Comparison of ENCODE assay signal across 9 mouse cellular contexts in the genomic region with DNA sequence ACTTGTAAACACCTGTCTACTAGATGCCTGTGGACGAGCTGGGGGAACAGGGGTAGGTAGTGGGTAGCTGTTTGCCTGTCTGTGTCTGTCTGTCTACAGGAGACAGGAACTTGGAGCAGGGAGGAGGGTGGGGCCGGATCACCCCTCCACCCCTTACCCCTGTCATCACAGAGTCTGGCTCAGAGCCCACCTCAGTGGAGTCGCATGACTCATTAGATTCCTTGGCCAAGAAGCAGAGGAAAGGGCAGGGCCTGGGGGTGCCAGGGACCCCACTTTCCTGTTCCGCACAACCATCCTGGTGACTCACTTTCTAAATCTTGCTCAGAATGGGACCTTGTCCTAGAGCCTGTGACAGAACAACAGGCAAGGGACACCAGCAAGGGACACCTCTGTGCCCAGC. TPM values are rescaled to one million over a fixed set of nuclear protein-coding genes. Genes with fewer than 3 reads are reported as not detected.
A peak's percentile ranks its signal among the peaks of the same experiment; 100 is the strongest.
DNase-seq lines count a peak whose midpoint lies in the region; ATAC-seq and TF ChIP-seq lines count a peak whose summit lies in the region.
"Had no signal": no experiment of that assay in that cellular context is flagged by ENCODE, and none has a peak within 500 bp of the region (broad histone marks: within the 10 kb centered on the region; RNA-seq: fewer than 3 reads in every experiment).

No protein-coding gene starts in this region.

- H3K36me3 ChIP-seq in lung, embryonic 14.5 days (ENCODE audit: insufficient read depth) = no peaks in the 10 kb centered on the region

- no peaks in the 10 kb centered on the region for H3K9me3 ChIP-seq in lung, embryonic 14.5 days (ENCODE audit: low read depth, low read length)

- H3K4me2 ChIP-seq in lung, embryonic 14.5 days = no peak overlapping the region

- no peak for TF ChIP-seq CTCF in lung, embryonic 14.5 days (IDR thresholded peaks at IDR 0.05; ENCODE audit: low read depth)

- 31% methylated on average over 4 of the region's 4 CpGs for WGBS in lung, embryonic 14.5 days

- intact Hi-C loops in heart, postnatal 25 days (cut with DNase I) = no loop called here

- H3K27me3 ChIP-seq in lung, embryonic 14.5 days (ENCODE audit: insufficient read depth, low read length) = peaks cover 8% of the 10 kb centered on the region; the same call in 1 of the 2 replicates

- H3K9ac ChIP-seq in lung, embryonic 14.5 days = no peak overlapping the region

- DNase-seq in NIH3T3 (ENCODE audit: low read depth) = peak; percentile 92
- peak; percentile 58 for DNase-seq in heart, postnatal 25 days (ENCODE audit: low spot score)
- DNase-seq in lung, embryonic 14.5 days = peak; percentile 64
- DNase-seq in thymus, postnatal 0 days (ENCODE audit: low spot score) = no peak
- DNase-seq in right cerebral cortex, postnatal 4 days = no peak
- DNase-seq in ovary, postnatal 36 days (ENCODE audit: low spot score) = no peak

- no peak for ATAC-seq in lung, embryonic 14.5 days (ENCODE audit: insufficient read depth)

- H3K27ac ChIP-seq in brown adipose tissue, adult 24 weeks (replicated peaks; ENCODE audit: low read depth, low read length) = peak overlapping the region; percentile 98
- H3K27ac ChIP-seq in lung, embryonic 14.5 days (ENCODE audit: low read depth) = peak overlapping the region; percentile 71; the same call in 1 of the 2 replicates

- H3K4me3 ChIP-seq in brown adipose tissue, adult 24 weeks (ENCODE audit: insufficient read depth, low read depth, low read length) = no peak overlapping the region
- no peak overlapping the region for H3K4me3 ChIP-seq in lung, embryonic 14.5 days (ENCODE audit: low read depth, low read length)

- peaks cover 26% of the 10 kb centered on the region for H3K4me1 ChIP-seq in brown adipose tissue, adult 24 weeks (ENCODE audit: control insufficient read depth, insufficient read depth, insufficient read length, low read length)
- H3K4me1 ChIP-seq in lung, embryonic 14.5 days (ENCODE audit: insufficient read depth) = peaks cover 40% of the 10 kb centered on the region

RNA-seq across cellular contexts. Expression of gene Tinagl1, which starts 2.2 kb away (rescaled TPM):
- 30.1 and 32.4 TPM in 2 replicates for polyA plus RNA-seq in brown adipose tissue, adult 24 weeks (2012; ENCODE audit: insufficient read depth, insufficient read length, missing spikeins)
- total RNA-seq in heart, postnatal 25 days (2021) = 10 to 100 TPM; 56.0 to 69.2 TPM
- 29.6 and 30.3 TPM in 2 replicates for polyA plus RNA-seq in lung, embryonic 14.5 days (2014; fragmentation: Nextera tagmentation; extraction: Ambion mirVana)
- 47.3 and 52.2 TPM in 2 replicates for polyA plus RNA-seq in thymus, postnatal 0 days (2015; fragmentation: Nextera tagmentation; extraction: Ambion mirVana)

RNA-seq across cellular contexts. Expression of gene Hcrtr1, which starts 37.9 kb away (rescaled TPM):
- not detected in 2 replicates for polyA plus RNA-seq in brown adipose tissue, adult 24 weeks (2012; ENCODE audit: insufficient read depth, insufficient read length, missing spikeins)
- not detected for total RNA-seq in heart, postnatal 25 days (2021)
- polyA plus RNA-seq in lung, embryonic 14.5 days (2014; fragmentation: Nextera tagmentation; extraction: Ambion mirVana) = 0.14 and 0.39 TPM in 2 replicates
- 0.28 and 0.34 TPM in 2 replicates for polyA plus RNA-seq in thymus, postnatal 0 days (2015; fragmentation: Nextera tagmentation; extraction: Ambion mirVana)
- polyA plus RNA-seq: intestine, embryonic 14.5 days had no signal

RNA-seq across cellular contexts. Expression of gene Gm853, which starts 45.1 kb away (rescaled TPM):
- polyA plus RNA-seq in brown adipose tissue, adult 24 weeks (2012; ENCODE audit: insufficient read depth, insufficient read length, missing spikeins) = not detected in 2 replicates
- not detected for total RNA-seq in heart, postnatal 25 days (2021)
- polyA plus RNA-seq in lung, embryonic 14.5 days (2014; fragmentation: Nextera tagmentation; extraction: Ambion mirVana) = not detected in 2 replicates
- polyA plus RNA-seq in thymus, postnatal 0 days (2015; fragmentation: Nextera tagmentation; extraction: Ambion mirVana) = 0.05 TPM in 1 of 2 replicates, not detected in the other
- polyA plus RNA-seq: embryonic facial prominence, embryonic 11.5 days; intestine, embryonic 14.5 days had no signal

Comparison
In these comparisons a context has a peak if more than half of its experiments do, and no peak if none do; other contexts are left out.
1. DNase-seq: peak in NIH3T3 (single experiment), heart, postnatal 25 days (single experiment) and lung, embryonic 14.5 days (single experiment); none in thymus, postnatal 0 days (single experiment), right cerebral cortex, postnatal 4 days (single experiment) and ovary, postnatal 36 days (single experiment).